Mouse (Mus musculus) embryo, embryonic 9.5 days (tissue): Measurements from ENCODE around the gene Olfr224.
"Not testable (repeated sequence)": the region's sequence is repeated elsewhere in the genome, so short reads cannot be mapped to it uniquely, and the experiment has no call there.

ENCODE experiments used
- DNase-seq: peaks from one replicate; pipeline ENCODE4 v3.0.0-alpha.2; 2017; ENCODE audit errors: extremely low spot score

The Olfr224 gene

DNA sequence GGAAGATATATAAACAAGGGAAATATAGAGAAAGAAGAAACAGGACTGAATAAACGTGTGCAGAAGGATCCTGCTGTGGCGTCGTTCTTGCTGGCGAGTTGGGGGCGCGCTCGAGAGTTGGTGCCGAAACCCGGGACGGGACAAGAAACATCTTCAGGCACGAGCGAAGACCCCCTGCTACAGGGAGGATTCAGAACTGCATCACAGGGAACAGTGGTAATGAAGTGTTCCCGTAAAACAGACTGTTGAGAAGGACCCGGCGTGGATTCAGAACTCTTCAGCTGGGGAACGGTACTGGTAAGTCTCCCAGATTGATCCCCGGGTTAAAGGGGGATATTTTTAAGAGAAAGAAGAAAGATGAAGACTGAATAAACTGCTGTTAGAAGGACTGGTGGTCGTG, 51.4 kb downstream of the Olfr224 start:
- not testable (repeated sequence) for DNase-seq
